Mouse (Mus musculus): ENCODE measurements around the gene Ptprd. TPM values are rescaled to one million over a fixed set of nuclear protein-coding genes. Genes with fewer than 3 reads are reported as not detected.

Gene Ptprd
- total and polyA plus RNA-seq, 3 experiments, result 0.30 to 0.66 TPM; not detected in 1

DNA sequence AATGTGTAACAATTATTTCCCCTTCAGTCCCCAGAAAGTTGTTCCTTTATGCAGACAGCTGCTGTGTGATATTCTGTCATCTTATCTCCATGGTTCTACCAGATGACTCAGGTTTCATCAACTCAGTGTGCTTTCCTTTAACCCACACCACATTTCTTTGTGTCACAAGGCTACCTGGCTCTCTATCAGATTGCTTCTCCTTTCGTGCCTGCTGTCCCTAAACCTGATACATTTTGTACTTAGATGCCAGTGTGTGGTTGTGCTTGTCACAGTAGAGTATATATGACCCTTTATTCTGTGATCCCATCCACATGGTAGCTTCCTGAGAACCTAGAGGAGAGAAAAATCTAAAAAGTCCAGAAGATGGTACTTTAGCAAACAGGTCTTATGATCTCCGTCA is 1445.3 kb downstream of the Ptprd start:
- Histone ChIP-seq H3K4me3 (ENCODE audit: low read depth, low read length) (no peak overlapping the region), H3K36me3 (replicated peaks) (no peaks in the 10 kb centered on the region), H3K4me1 (ENCODE audit: insufficient read depth, low read depth, low read length) (no peaks in the 10 kb centered on the region), H3K9me3 (replicated peaks) (no peaks in the 10 kb centered on the region), H3K27me3 (ENCODE audit: insufficient read depth, low read length) (no peaks in the 10 kb centered on the region)
- no peak for ATAC-seq (ENCODE audit: extremely low read depth, insufficient number of reproducible peaks, low FRiP score, poor library complexity, severe bottlenecking)
- DNase-seq (ENCODE audit: low spot score), result no peak
- TF ChIP-seq GATA2 (IDR thresholded peaks at IDR 0.05; ENCODE audit: borderline replicate concordance, low read depth, low read length) (no peak), TAL1 (conservative IDR thresholded peaks at IDR 0.05; ENCODE audit: low read depth, low read length) (no peak), POLR2AphosphoS5 (IDR thresholded peaks at IDR 0.05; ENCODE audit: insufficient replicate concordance, low read depth, low read length) (no peak)

DNA sequence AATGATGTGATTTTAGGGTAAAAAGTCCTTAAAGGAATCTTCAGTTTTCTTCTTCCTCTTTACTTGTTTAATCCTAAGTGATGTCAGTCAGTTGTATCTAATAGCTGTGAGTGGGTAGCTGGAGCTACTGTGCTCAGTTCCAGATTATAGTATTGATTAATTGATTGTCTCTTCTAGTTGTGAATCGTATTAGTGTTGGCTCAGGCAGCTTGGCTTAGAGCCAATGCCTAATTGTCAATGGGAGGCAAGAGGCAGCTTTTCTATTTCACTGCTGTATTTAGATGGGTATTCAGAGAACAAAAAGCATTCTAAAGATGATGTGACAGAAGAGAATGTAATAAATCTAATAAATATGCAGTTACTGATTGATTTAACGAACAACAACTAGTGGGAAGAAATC is 1461.1 kb downstream of the Ptprd start:
- Histone ChIP-seq H3K4me1 (ENCODE audit: insufficient read depth, low read depth, low read length) (no peaks in the 10 kb centered on the region), H3K4me3 (ENCODE audit: low read depth, low read length) (no peak overlapping the region), H3K9me3 (replicated peaks) (no peaks in the 10 kb centered on the region), H3K36me3 (replicated peaks) (no peaks in the 10 kb centered on the region), H3K27me3 (ENCODE audit: insufficient read depth, low read length) (no peaks in the 10 kb centered on the region)
- no peak for ATAC-seq (ENCODE audit: extremely low read depth, insufficient number of reproducible peaks, low FRiP score, poor library complexity, severe bottlenecking)
- no peak for DNase-seq (ENCODE audit: low spot score)
- TF ChIP-seq TAL1 (conservative IDR thresholded peaks at IDR 0.05; ENCODE audit: low read depth, low read length) (no peak), CTCF (IDR thresholded peaks at IDR 0.05; ENCODE audit: low read depth, low read length) (no peak), GATA1 (IDR thresholded peaks at IDR 0.05; ENCODE audit: borderline replicate concordance, low read length) (no peak), POLR2AphosphoS5 (IDR thresholded peaks at IDR 0.05; ENCODE audit: insufficient replicate concordance, low read depth, low read length) (no peak), GATA2 (IDR thresholded peaks at IDR 0.05; ENCODE audit: borderline replicate concordance, low read depth, low read length) (no peak)

DNA sequence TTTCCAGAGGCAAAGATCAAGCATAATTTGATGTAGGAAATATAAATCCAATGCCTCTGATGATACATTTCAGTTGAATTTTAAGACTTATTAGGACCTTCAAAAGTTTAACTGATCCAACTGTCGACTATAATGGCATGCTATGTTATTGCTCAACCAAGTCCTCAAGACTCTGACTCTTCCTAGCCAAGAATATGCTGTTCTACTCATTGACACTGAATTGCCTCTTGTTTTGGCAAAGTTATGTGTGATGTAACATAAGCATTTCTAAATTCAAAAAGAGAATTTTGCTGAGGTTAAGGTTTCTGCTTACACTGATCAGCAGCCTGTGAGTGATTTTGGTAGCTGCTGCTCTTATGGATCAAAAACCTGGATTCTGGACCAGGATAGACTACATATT is 1475.9 kb downstream of the Ptprd start:
- Histone ChIP-seq H3K4me1 (ENCODE audit: insufficient read depth, low read depth, low read length) (no peaks in the 10 kb centered on the region), H3K9me3 (replicated peaks) (no peaks in the 10 kb centered on the region), H3K36me3 (replicated peaks) (no peaks in the 10 kb centered on the region), H3K27me3 (ENCODE audit: insufficient read depth, low read length) (no peaks in the 10 kb centered on the region), H3K4me3 (ENCODE audit: low read depth, low read length) (no peak overlapping the region)
- ATAC-seq (ENCODE audit: extremely low read depth, insufficient number of reproducible peaks, low FRiP score, poor library complexity, severe bottlenecking) (no peak), DNase-seq (ENCODE audit: low spot score) (no peak)
- no peak for TF ChIP-seq GATA2 (IDR thresholded peaks at IDR 0.05; ENCODE audit: borderline replicate concordance, low read depth, low read length)
- no peak for TF ChIP-seq POLR2AphosphoS5 (IDR thresholded peaks at IDR 0.05; ENCODE audit: insufficient replicate concordance, low read depth, low read length)
- TF ChIP-seq CTCF (IDR thresholded peaks at IDR 0.05; ENCODE audit: low read depth, low read length), result no peak
- TF ChIP-seq TAL1 (conservative IDR thresholded peaks at IDR 0.05; ENCODE audit: low read depth, low read length), result no peak
- TF ChIP-seq GATA1 (IDR thresholded peaks at IDR 0.05; ENCODE audit: borderline replicate concordance, low read length), result no peak

DNA sequence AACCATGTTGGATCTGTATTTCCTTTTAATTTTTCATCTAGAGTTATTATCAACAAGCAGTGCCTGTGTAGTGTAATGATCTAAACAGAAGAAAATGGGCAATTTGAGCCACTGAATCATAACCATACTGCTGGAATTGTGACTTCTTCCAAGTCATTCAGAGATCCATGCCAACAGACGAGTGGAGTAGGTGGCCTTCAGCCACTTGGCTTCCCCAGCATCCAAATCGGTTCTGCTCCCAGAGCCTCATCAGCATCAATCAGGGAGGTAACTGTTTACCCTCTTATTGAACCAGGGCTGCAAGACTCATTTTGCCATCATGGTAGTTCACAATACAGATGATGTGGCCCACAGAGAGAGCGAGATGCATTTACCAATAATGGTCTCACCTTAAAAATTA is 1536.0 kb downstream of the Ptprd start:
- no peak for ATAC-seq (ENCODE audit: extremely low read depth, insufficient number of reproducible peaks, low FRiP score, poor library complexity, severe bottlenecking)
- H3K27me3 ChIP-seq (ENCODE audit: insufficient read depth, low read length), result no peaks in the 10 kb centered on the region
- no peak overlapping the region for H3K4me3 ChIP-seq (ENCODE audit: low read depth, low read length)
- no peaks in the 10 kb centered on the region; the same call in 1 of the 2 replicates for H3K9me3 ChIP-seq (replicated peaks)
- H3K4me1 ChIP-seq (ENCODE audit: insufficient read depth, low read depth, low read length), result no peaks in the 10 kb centered on the region
- no peak for DNase-seq (ENCODE audit: low spot score)
- H3K36me3 ChIP-seq (replicated peaks), result no peaks in the 10 kb centered on the region
- TF ChIP-seq GATA2 (IDR thresholded peaks at IDR 0.05; ENCODE audit: borderline replicate concordance, low read depth, low read length) (no peak), GATA1 (IDR thresholded peaks at IDR 0.05; ENCODE audit: borderline replicate concordance, low read length) (no peak), TAL1 (conservative IDR thresholded peaks at IDR 0.05; ENCODE audit: low read depth, low read length) (no peak), CTCF (IDR thresholded peaks at IDR 0.05; ENCODE audit: low read depth, low read length) (no peak), POLR2AphosphoS5 (IDR thresholded peaks at IDR 0.05; ENCODE audit: insufficient replicate concordance, low read depth, low read length) (no peak)

DNA sequence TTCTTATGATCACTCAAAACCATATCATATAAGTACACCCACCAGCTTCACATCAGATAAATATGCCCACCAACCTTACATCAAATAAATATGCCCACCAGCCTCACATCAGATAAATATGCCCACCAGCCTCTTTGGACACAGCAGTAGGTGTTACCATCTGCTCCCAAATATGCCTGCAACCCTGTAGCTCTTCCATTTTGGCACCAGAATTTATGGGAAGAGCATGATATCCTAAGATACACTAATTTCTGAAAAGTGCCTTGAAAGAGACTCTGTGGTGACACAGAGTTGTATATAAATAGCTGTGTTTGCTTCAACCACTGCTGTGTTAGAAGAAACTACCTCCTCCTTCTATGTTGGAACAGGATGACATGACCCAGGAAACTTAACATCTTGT is 1538.5 kb downstream of the Ptprd start:
- no peak for ATAC-seq (ENCODE audit: extremely low read depth, insufficient number of reproducible peaks, low FRiP score, poor library complexity, severe bottlenecking)
- H3K27me3 ChIP-seq (ENCODE audit: insufficient read depth, low read length), result no peaks in the 10 kb centered on the region
- TF ChIP-seq GATA1 (IDR thresholded peaks at IDR 0.05; ENCODE audit: borderline replicate concordance, low read length), result no peak
- TF ChIP-seq CTCF (IDR thresholded peaks at IDR 0.05; ENCODE audit: low read depth, low read length), result no peak
- no peak for TF ChIP-seq POLR2AphosphoS5 (IDR thresholded peaks at IDR 0.05; ENCODE audit: insufficient replicate concordance, low read depth, low read length)
- no peak for TF ChIP-seq TAL1 (conservative IDR thresholded peaks at IDR 0.05; ENCODE audit: low read depth, low read length)
- TF ChIP-seq GATA2 (IDR thresholded peaks at IDR 0.05; ENCODE audit: borderline replicate concordance, low read depth, low read length), result no peak
- H3K9me3 ChIP-seq (replicated peaks), result no peaks in the 10 kb centered on the region; the same call in 1 of the 2 replicates
- H3K4me1 ChIP-seq (ENCODE audit: insufficient read depth, low read depth, low read length), result no peaks in the 10 kb centered on the region
- H3K36me3 ChIP-seq (replicated peaks), result no peaks in the 10 kb centered on the region
- no peak overlapping the region for H3K4me3 ChIP-seq (ENCODE audit: low read depth, low read length)
- DNase-seq (ENCODE audit: low spot score), result no peak

DNA sequence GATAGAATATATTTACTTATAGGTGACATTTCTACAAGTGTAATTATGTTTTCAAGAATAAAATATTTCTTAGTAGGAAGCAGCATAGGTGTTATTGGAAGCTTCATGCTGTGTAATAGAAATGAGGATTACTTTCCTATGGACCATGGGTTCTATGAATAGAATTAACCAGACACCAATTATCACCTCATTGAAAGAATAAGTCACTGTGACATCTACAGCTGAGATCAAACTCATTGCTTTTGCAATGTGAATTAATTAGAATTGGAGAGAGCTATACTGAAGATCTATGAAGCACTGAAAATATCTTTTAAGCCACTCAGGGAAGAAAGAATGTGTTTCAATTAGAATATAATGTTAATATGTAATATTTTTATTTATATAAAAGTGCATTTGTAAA is 1539.1 kb downstream of the Ptprd start:
- no peaks in the 10 kb centered on the region; the same call in 1 of the 2 replicates for H3K9me3 ChIP-seq (replicated peaks)
- no peaks in the 10 kb centered on the region for H3K4me1 ChIP-seq (ENCODE audit: insufficient read depth, low read depth, low read length)
- no peak overlapping the region for H3K4me3 ChIP-seq (ENCODE audit: low read depth, low read length)
- ATAC-seq (ENCODE audit: extremely low read depth, insufficient number of reproducible peaks, low FRiP score, poor library complexity, severe bottlenecking), result no peak
- TF ChIP-seq CTCF (IDR thresholded peaks at IDR 0.05; ENCODE audit: low read depth, low read length), result no peak
- no peak for TF ChIP-seq POLR2AphosphoS5 (IDR thresholded peaks at IDR 0.05; ENCODE audit: insufficient replicate concordance, low read depth, low read length)
- no peak for TF ChIP-seq TAL1 (conservative IDR thresholded peaks at IDR 0.05; ENCODE audit: low read depth, low read length)
- TF ChIP-seq GATA1 (IDR thresholded peaks at IDR 0.05; ENCODE audit: borderline replicate concordance, low read length), result no peak
- TF ChIP-seq GATA2 (IDR thresholded peaks at IDR 0.05; ENCODE audit: borderline replicate concordance, low read depth, low read length), result no peak
- H3K36me3 ChIP-seq (replicated peaks), result no peaks in the 10 kb centered on the region
- no peaks in the 10 kb centered on the region for H3K27me3 ChIP-seq (ENCODE audit: insufficient read depth, low read length)
- no peak for DNase-seq (ENCODE audit: low spot score)

All from G1E (cell line).